Mouse (Mus musculus) heart, adult 8-10 months (tissue): Measurements from ENCODE around the gene Il20. TPM values are rescaled to one million over a fixed set of nuclear protein-coding genes. Genes with fewer than 3 reads are reported as not detected.

Source experiments
- DNase-seq: peaks from one replicate; pipeline ENCODE4 v3.0.0; 2022; ENCODE audit warnings: low spot score
- total RNA-seq, 4 experiments: library from RNA; stranded (reverse); gene quantifications; 2 replicates each; pipeline ENCODE4 v1.2.4; 2022

The Il20 gene
- total RNA-seq = not detected

- DNase-seq = no peak
Measured at GRCm38 (mm10) chr1:130911401-130912010, at the start of gene Il20. Gene Il20, minus strand, starts transcription at chr1:130911451.

- DNase-seq = no peak
Measured at GRCm38 (mm10) chr1:130946920-130947319, 35.7 kb upstream of the Il20 start.

- DNase-seq = no peak
Measured at GRCm38 (mm10) chr1:130941801-130942200, 30.6 kb upstream of the Il20 start.

GRCm38 (mm10) chr1:130940065-130940687, 28.9 kb upstream of the Il20 start, which contains the start of gene Il19:
Gene Il19, minus strand, starts transcription at chr1:130940115.
- no peak for DNase-seq

GRCm38 (mm10) chr1:130938192-130938591, 26.9 kb upstream of the Il20 start:
- no peak for DNase-seq

GRCm38 (mm10) chr1:130937170-130937569, 25.9 kb upstream of the Il20 start:
- DNase-seq = no peak

- no peak for DNase-seq
Measured at GRCm38 (mm10) chr1:130936351-130936750, 25.1 kb upstream of the Il20 start.

- no peak for DNase-seq
Measured at GRCm38 (mm10) chr1:130926484-130926883, 15.2 kb upstream of the Il20 start.

GRCm38 (mm10) chr1:130918323-130918980, 7.2 kb upstream of the Il20 start:
- DNase-seq = no peak

GRCm38 (mm10) chr1:130902505-130902904, 8.7 kb downstream of the Il20 start:
- no peak for DNase-seq

- no peak for DNase-seq
Measured at GRCm38 (mm10) chr1:130894468-130894867, 16.8 kb downstream of the Il20 start.

- no peak for DNase-seq
Measured at GRCm38 (mm10) chr1:130893329-130894040, 17.8 kb downstream of the Il20 start.

- no peak for DNase-seq
Measured at GRCm38 (mm10) chr1:130892446-130892845, 18.8 kb downstream of the Il20 start.

- DNase-seq = no peak
Measured at GRCm38 (mm10) chr1:130887354-130887753, 23.9 kb downstream of the Il20 start, which contains the start of gene Il24. Gene Il24, minus strand, starts transcription at chr1:130887454.

GRCm38 (mm10) chr1:130883146-130883545, 28.1 kb downstream of the Il20 start:
- no peak for DNase-seq

GRCm38 (mm10) chr1:130879927-130880326, 31.3 kb downstream of the Il20 start:
- DNase-seq = no peak

GRCm38 (mm10) chr1:130877889-130878614, 33.2 kb downstream of the Il20 start:
- no peak for DNase-seq

GRCm38 (mm10) chr1:130876931-130877509, 34.2 kb downstream of the Il20 start:
- DNase-seq = peak; percentile 51

GRCm38 (mm10) chr1:130875910-130876309, 35.3 kb downstream of the Il20 start:
- DNase-seq = no peak

GRCm38 (mm10) chr1:130875139-130875538, 36.1 kb downstream of the Il20 start:
- DNase-seq = peak; percentile 22

GRCm38 (mm10) chr1:130872912-130873311, 38.3 kb downstream of the Il20 start:
- no peak for DNase-seq
